Mouse (Mus musculus): ENCODE data around the gene Mtss1l.

Mtss1l gene

GRCm38 (mm10) chr8:110738591-110739195 is 17.4 kb downstream of the Mtss1l start:
- no peak for DNase-seq (ENCODE audit: low read depth)

- DNase-seq (ENCODE audit: low read depth) = no peak
Measured at GRCm38 (mm10) chr8:110740629-110741175, 19.4 kb downstream of the Mtss1l start.

- DNase-seq (ENCODE audit: low read depth) = no peak
Measured at GRCm38 (mm10) chr8:110741816-110742451, 20.7 kb downstream of the Mtss1l start.

- no peak for DNase-seq (ENCODE audit: low read depth)
Measured at GRCm38 (mm10) chr8:110742452-110742818, 21.2 kb downstream of the Mtss1l start.

GRCm38 (mm10) chr8:110745162-110745561 is 23.9 kb downstream of the Mtss1l start:
- no peak for DNase-seq (ENCODE audit: low read depth)

GRCm38 (mm10) chr8:110746661-110747060 is 25.4 kb downstream of the Mtss1l start:
- DNase-seq (ENCODE audit: low read depth) = no peak

GRCm38 (mm10) chr8:110749500-110750170 is 28.4 kb downstream of the Mtss1l start:
- peak; percentile 73 for DNase-seq (ENCODE audit: low read depth)

GRCm38 (mm10) chr8:110750269-110750668 is 29.0 kb downstream of the Mtss1l start:
- DNase-seq (ENCODE audit: low read depth) = no peak

GRCm38 (mm10) chr8:110751490-110751889 is 30.2 kb downstream of the Mtss1l start:
- DNase-seq (ENCODE audit: low read depth) = no peak

GRCm38 (mm10) chr8:110754713-110755112 is 33.4 kb downstream of the Mtss1l start:
- DNase-seq (ENCODE audit: low read depth) = peak; percentile 17

- DNase-seq (ENCODE audit: low read depth) = no peak
Measured at GRCm38 (mm10) chr8:110755511-110756170, 34.4 kb downstream of the Mtss1l start.

- DNase-seq (ENCODE audit: low read depth) = no peak
Measured at GRCm38 (mm10) chr8:110756196-110756595, 34.9 kb downstream of the Mtss1l start.

GRCm38 (mm10) chr8:110760280-110760940 is 39.1 kb downstream of the Mtss1l start:
- no peak for DNase-seq (ENCODE audit: low read depth)

- no peak for DNase-seq (ENCODE audit: low read depth)
Measured at GRCm38 (mm10) chr8:110761185-110761584, 39.9 kb downstream of the Mtss1l start.

- DNase-seq (ENCODE audit: low read depth) = peak; percentile 17
Measured at GRCm38 (mm10) chr8:110761988-110762387, 40.7 kb downstream of the Mtss1l start.

GRCm38 (mm10) chr8:110764671-110765070 is 43.4 kb downstream of the Mtss1l start:
- no peak for DNase-seq (ENCODE audit: low read depth)

- no peak for DNase-seq (ENCODE audit: low read depth)
Measured at GRCm38 (mm10) chr8:110767261-110767660, 46.0 kb downstream of the Mtss1l start.

- no peak for DNase-seq (ENCODE audit: low read depth)
Measured at GRCm38 (mm10) chr8:110772452-110772851, 51.2 kb downstream of the Mtss1l start.

GRCm38 (mm10) chr8:110774047-110774446 is 52.8 kb downstream of the Mtss1l start:
- no peak for DNase-seq (ENCODE audit: low read depth)

- no peak for DNase-seq (ENCODE audit: low read depth)
Measured at GRCm38 (mm10) chr8:110774725-110775124, 53.4 kb downstream of the Mtss1l start.

- no peak for DNase-seq (ENCODE audit: low read depth)
Measured at GRCm38 (mm10) chr8:110775316-110775715, 54.0 kb downstream of the Mtss1l start.

- no peak for DNase-seq (ENCODE audit: low read depth)
Measured at GRCm38 (mm10) chr8:110775721-110776120, 54.4 kb downstream of the Mtss1l start.

Measured in 416B (cell line).